Mouse (Mus musculus) neural tube, embryonic 10.5 days (tissue): ENCODE measurements around the gene B3galt4.
"Not testable (repeated sequence)": the region's sequence is repeated elsewhere in the genome, so short reads cannot be mapped to it uniquely, and the experiment has no call there.

Experiments
- DNase-seq: peaks from one replicate; pipeline ENCODE4 v3.0.0-alpha.2; 2017; ENCODE audit warnings: low spot score; ENCODE audit errors: extremely low spot score

Gene B3galt4

GRCm38 (mm10) chr17:33904835-33905234 is 46.5 kb downstream of the B3galt4 start, which contains the start of gene Platr17:
Platr17 (plus strand) TSS chr17:33905135.
- DNase-seq: not testable (repeated sequence)

- DNase-seq: not testable (repeated sequence)
These were observed 47.2 kb downstream of the B3galt4 start for GRCm38 (mm10) chr17:33903911-33904651.

GRCm38 (mm10) chr17:33902491-33902890 is 48.8 kb downstream of the B3galt4 start:
- DNase-seq: no peak

GRCm38 (mm10) chr17:33902079-33902478 is 49.2 kb downstream of the B3galt4 start:
- no peak for DNase-seq

GRCm38 (mm10) chr17:33901653-33902052 is 49.6 kb downstream of the B3galt4 start:
- DNase-seq: no peak

GRCm38 (mm10) chr17:33900989-33901314 is 50.3 kb downstream of the B3galt4 start:
- DNase-seq: no peak

GRCm38 (mm10) chr17:33900281-33900988 is 50.9 kb downstream of the B3galt4 start:
- no peak for DNase-seq
